ENCODE assay signal across 8 mouse cellular contexts in the genomic region with DNA sequence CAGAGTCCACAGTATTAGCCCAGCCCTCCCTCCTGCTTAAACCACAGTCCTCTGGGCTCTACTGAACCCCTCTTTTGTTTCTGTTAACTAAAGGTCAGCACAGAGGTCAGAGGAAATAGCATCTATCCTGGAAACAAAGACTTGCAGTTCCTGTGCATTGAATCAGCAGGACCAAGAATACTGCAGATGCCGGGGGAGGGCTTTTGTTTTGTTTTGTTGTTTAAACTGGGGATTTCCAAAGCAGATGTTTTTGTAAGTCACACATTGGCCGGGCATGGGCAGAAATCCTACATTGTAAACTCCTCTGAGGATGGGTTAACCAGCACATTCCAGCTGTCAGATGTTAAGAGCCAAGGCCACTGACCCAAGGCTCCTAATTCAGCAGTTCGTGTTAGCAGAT.
A peak's percentile ranks its signal among the peaks of the same experiment; 100 is the strongest.
DNase-seq lines count a peak whose midpoint lies in the region; ATAC-seq and TF ChIP-seq lines count a peak whose summit lies in the region.

No protein-coding gene starts in this region.

- peak; percentile 26 for DNase-seq in gastrocnemius, postnatal 25 days
- no peak for DNase-seq in gastrocnemius, adult 8-10 months (ENCODE audit: low spot score in 2 of 2)
- DNase-seq in heart, adult 9 months (ENCODE audit: low spot score in 2 of 2), result peak; percentile 71 to 85
- DNase-seq in urinary bladder, postnatal 14 days (ENCODE audit: low spot score), result no peak

- H3K9me3 ChIP-seq in ES-Bruce4 (replicated peaks; ENCODE audit: control insufficient read depth, insufficient read depth, low read length, poor library complexity, severe bottlenecking), result no peaks in the 10 kb centered on the region
- no peaks in the 10 kb centered on the region for H3K9me3 ChIP-seq in liver, embryonic 16.5 days (replicated peaks; ENCODE audit: control insufficient read depth, low read length)

- peak; percentile 82 for TF ChIP-seq EP300 in ES-Bruce4 (IDR thresholded peaks at IDR 0.05; ENCODE audit: insufficient read depth, low read depth, low read length)

- ATAC-seq in liver, embryonic 16.5 days (ENCODE audit: low read depth), result peak; percentile 37; the same call in 1 of the 2 replicates
- ATAC-seq in CD4-positive, CD25-positive, alpha-beta regulatory T cell, adult 4 months, result no peak
- no peak for ATAC-seq in cerebellum, adult (ENCODE audit: insufficient number of reproducible peaks, low FRiP score, low TSS enrichment)

- peak overlapping the region; percentile 82 for H3K27ac ChIP-seq in ES-Bruce4 (ENCODE audit: insufficient read depth, low read length)
- no peak overlapping the region for H3K27ac ChIP-seq in liver, embryonic 16.5 days (ENCODE audit: low read length)

- no peak for TF ChIP-seq POLR2A in ES-Bruce4 (IDR thresholded peaks at IDR 0.05; ENCODE audit: insufficient read depth, low read length)

- no peaks in the 10 kb centered on the region for H3K36me3 ChIP-seq in ES-Bruce4 (ENCODE audit: control insufficient read depth, insufficient read depth, low read length, poor library complexity, severe bottlenecking)
- H3K36me3 ChIP-seq in liver, embryonic 16.5 days (ENCODE audit: control insufficient read depth, insufficient read depth), result no peaks in the 10 kb centered on the region

- no peak for TF ChIP-seq CTCF in ES-Bruce4 (IDR thresholded peaks at IDR 0.05; ENCODE audit: low read depth, low read length)

- no peak overlapping the region for H3K9ac ChIP-seq in ES-Bruce4 (ENCODE audit: low read depth, poor library complexity, severe bottlenecking)
- H3K9ac ChIP-seq in liver, embryonic 16.5 days (ENCODE audit: low read depth, low read length), result no peak overlapping the region

- H3K4me3 ChIP-seq in ES-Bruce4 (ENCODE audit: low read depth, low read length), result no peak overlapping the region
- no peak overlapping the region for H3K4me3 ChIP-seq in liver, embryonic 16.5 days (ENCODE audit: low read depth, low read length)

- peaks cover 11% of the 10 kb centered on the region for H3K4me1 ChIP-seq in ES-Bruce4 (ENCODE audit: control insufficient read depth, insufficient read depth, low read length)
- H3K4me1 ChIP-seq in liver, embryonic 16.5 days (ENCODE audit: control insufficient read depth, low read depth, low read length), result no peaks in the 10 kb centered on the region; the same call in none of the 2 replicates

- H3K4me2 ChIP-seq in liver, embryonic 16.5 days (ENCODE audit: low read depth, low read length), result no peak overlapping the region

- no peaks in the 10 kb centered on the region for H3K27me3 ChIP-seq in ES-Bruce4 (ENCODE audit: control insufficient read depth, insufficient read depth, low read length, poor library complexity, severe bottlenecking)
- no peaks in the 10 kb centered on the region for H3K27me3 ChIP-seq in liver, embryonic 16.5 days (ENCODE audit: control insufficient read depth, insufficient read depth, low read depth, low read length)

- WGBS in liver, embryonic 16.5 days (ENCODE audit: insufficient replicate concordance), result 42% methylated on average over 3 of the region's 3 CpGs

Comparison
In these comparisons a context has a peak if more than half of its experiments do, and no peak if none do; other contexts are left out.
1. DNase-seq: peak in gastrocnemius, postnatal 25 days (single experiment) and heart, adult 9 months (2 of 2); none in gastrocnemius, adult 8-10 months (0 of 2) and urinary bladder, postnatal 14 days (single experiment).